Mouse (Mus musculus): ENCODE measurements around the gene Rpl19. TPM values are rescaled to one million over a fixed set of nuclear protein-coding genes. Genes with fewer than 3 reads are reported as not detected.

Rpl19 gene
- polyA plus RNA-seq (2014; fragmentation: Illumina TruSeq; extraction: RNeasy Lipid Tissue Mini Kit (QIAGEN cat#74804); ENCODE audit: low read depth, low replicate concordance) = 942 TPM

GRCm38 (mm10) chr11:98026570-98027296, at the start of gene Rpl19:
TSS of gene Rpl19 (plus strand) at chr11:98026710.

GRCm38 (mm10) chr11:97985727-97986677, 40.5 kb upstream of the Rpl19 start, which contains the start of gene Plxdc1:
TSS of gene Plxdc1 (minus strand) at chr11:97986444.

GRCm38 (mm10) chr11:97995564-97996288, 30.8 kb upstream of the Rpl19 start, which contains the start of gene Arl5c:
TSS of gene Arl5c (minus strand) at chr11:97996181.

GRCm38 (mm10) chr11:98022555-98023371, 3.7 kb upstream of the Rpl19 start, which contains the start of gene Cacnb1:
TSS of gene Cacnb1 (minus strand) at chr11:98023034.

GRCm38 (mm10) chr11:98052989-98053834, 26.7 kb downstream of the Rpl19 start, which contains the start of gene Stac2:
TSS of gene Stac2 (minus strand) at chr11:98053462.

Other genes with a start within 250 kb of the Rpl19 start
- gene Rpl23, start 244.3 kb upstream of the Rpl19 start, polyA plus RNA-seq (2014; fragmentation: Illumina TruSeq; extraction: RNeasy Lipid Tissue Mini Kit (QIAGEN cat#74804); ENCODE audit: low read depth, low replicate concordance) = 536 TPM
- gene Lasp1, start 227.7 kb upstream of the Rpl19 start, polyA plus RNA-seq (2014; fragmentation: Illumina TruSeq; extraction: RNeasy Lipid Tissue Mini Kit (QIAGEN cat#74804); ENCODE audit: low read depth, low replicate concordance) = 27.6 TPM
- 1.1 TPM for gene B230217C12Rik, start 185.9 kb upstream of the Rpl19 start, polyA plus RNA-seq (2014; fragmentation: Illumina TruSeq; extraction: RNeasy Lipid Tissue Mini Kit (QIAGEN cat#74804); ENCODE audit: low read depth, low replicate concordance)
- gene Fbxo47, start 142.6 kb upstream of the Rpl19 start, polyA plus RNA-seq (2014; fragmentation: Illumina TruSeq; extraction: RNeasy Lipid Tissue Mini Kit (QIAGEN cat#74804); ENCODE audit: low read depth, low replicate concordance) = 1.3 TPM
- 5.4 TPM for gene Plxdc1, start 40.3 kb upstream of the Rpl19 start, polyA plus RNA-seq (2014; fragmentation: Illumina TruSeq; extraction: RNeasy Lipid Tissue Mini Kit (QIAGEN cat#74804); ENCODE audit: low read depth, low replicate concordance)
- gene Arl5c, start 30.5 kb upstream of the Rpl19 start, polyA plus RNA-seq (2014; fragmentation: Illumina TruSeq; extraction: RNeasy Lipid Tissue Mini Kit (QIAGEN cat#74804); ENCODE audit: low read depth, low replicate concordance) = 2.7 TPM
- 7.5 TPM for gene Cacnb1, start 3.7 kb upstream of the Rpl19 start, polyA plus RNA-seq (2014; fragmentation: Illumina TruSeq; extraction: RNeasy Lipid Tissue Mini Kit (QIAGEN cat#74804); ENCODE audit: low read depth, low replicate concordance)
- 0.29 TPM for gene Stac2, start 26.8 kb downstream of the Rpl19 start, polyA plus RNA-seq (2014; fragmentation: Illumina TruSeq; extraction: RNeasy Lipid Tissue Mini Kit (QIAGEN cat#74804); ENCODE audit: low read depth, low replicate concordance)
- 13.0 TPM for gene Fbxl20, start 123.7 kb downstream of the Rpl19 start, polyA plus RNA-seq (2014; fragmentation: Illumina TruSeq; extraction: RNeasy Lipid Tissue Mini Kit (QIAGEN cat#74804); ENCODE audit: low read depth, low replicate concordance)
- gene Med1, start 166.6 kb downstream of the Rpl19 start, polyA plus RNA-seq (2014; fragmentation: Illumina TruSeq; extraction: RNeasy Lipid Tissue Mini Kit (QIAGEN cat#74804); ENCODE audit: low read depth, low replicate concordance) = 22.1 TPM
- 11.7 TPM for gene Cdk12, start 176.3 kb downstream of the Rpl19 start, polyA plus RNA-seq (2014; fragmentation: Illumina TruSeq; extraction: RNeasy Lipid Tissue Mini Kit (QIAGEN cat#74804); ENCODE audit: low read depth, low replicate concordance)

Measured in heart, adult 10 weeks (tissue).